Mouse (Mus musculus) bone marrow macrophage, adult 2 months (primary cell): Measurements from ENCODE around the gene Cep104. TPM values are rescaled to one million over a fixed set of nuclear protein-coding genes. Genes with fewer than 3 reads are reported as not detected.

ENCODE experiments used
- H3K27ac ChIP-seq: 2 replicates; pipeline ENCODE4 v1.5.1; 2012; ENCODE audit warnings: low read depth, low read length; ENCODE audit not compliant: insufficient read depth
- H3K4me1 ChIP-seq: 2 replicates; pipeline ENCODE4 v1.6.1; 2012; ENCODE audit warnings: low read length; ENCODE audit not compliant: control insufficient read depth, insufficient read depth
- H3K4me3 ChIP-seq: 2 replicates; pipeline ENCODE4 v1.5.1; 2012; ENCODE audit warnings: mild to moderate bottlenecking, low read length, moderate library complexity; ENCODE audit not compliant: insufficient read depth
- CTCF ChIP-seq: IDR thresholded peaks from 2 replicates; pipeline ENCODE4 v1.5.1; 2012; ENCODE audit warnings: low read depth, mild to moderate bottlenecking, low read length, moderate library complexity
- POLR2A ChIP-seq: IDR thresholded peaks from 2 replicates; pipeline ENCODE4 v1.6.1; 2012; ENCODE audit warnings: mild to moderate bottlenecking, low read depth, low read length, borderline replicate concordance
- polyA plus RNA-seq: library from polyadenylated mRNA; stranded (reverse); fragments of >200 nt; gene quantifications from 2 replicates; pipeline ENCODE4 v1.2.4, GENCODE M21; 2012; ENCODE audit not compliant: missing spikeins, insufficient read depth, insufficient read length

The Cep104 gene
- polyA plus RNA-seq, result 8.8 and 9.3 TPM in 2 replicates

DNA sequence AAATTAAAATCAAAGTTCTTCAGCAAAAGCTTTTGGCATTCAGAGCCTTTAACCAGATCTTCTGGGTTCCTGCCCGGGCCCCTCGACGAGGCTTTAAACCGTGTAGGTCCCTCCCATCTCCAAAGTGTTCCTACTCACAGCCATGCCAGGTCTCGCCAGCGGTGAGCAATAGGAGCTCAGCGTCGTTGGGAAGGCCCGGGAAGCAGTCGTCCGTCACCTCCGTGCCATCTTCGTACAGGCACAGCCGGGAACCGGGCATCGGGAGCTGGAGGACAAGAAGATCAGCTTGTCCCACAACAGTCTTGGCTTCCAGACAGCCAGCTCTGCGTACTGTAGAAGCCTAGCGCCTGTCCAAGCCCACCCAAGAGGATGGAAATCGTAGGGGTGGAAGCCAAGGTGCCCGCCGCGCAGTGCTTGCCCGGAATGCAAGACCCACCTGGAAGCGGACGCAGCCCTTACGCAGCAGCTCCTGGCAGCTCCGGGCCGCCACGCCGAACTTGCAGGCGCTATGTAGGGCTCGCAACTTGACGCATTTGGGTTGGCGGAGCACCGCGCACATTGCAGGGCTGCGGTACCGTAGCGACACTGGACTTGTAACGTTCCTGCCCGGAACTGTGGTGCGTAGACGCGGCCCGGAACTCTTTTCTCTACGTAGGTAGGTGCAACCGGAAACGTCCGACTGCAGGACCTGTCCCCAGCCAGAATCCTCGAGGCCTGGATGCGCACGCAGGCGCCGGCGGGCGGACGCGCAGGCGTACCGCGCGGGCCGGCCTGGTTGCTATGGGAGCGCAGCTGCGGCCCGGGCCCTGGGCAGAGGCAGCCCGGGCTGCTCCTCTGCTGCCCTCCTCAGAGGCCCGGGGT lies at the start of gene Cep104, which contains the start of gene Dffb:
TSS of gene Cep104 (plus strand) at position 764 of the 861 bp plus-strand sequence.
TSS of gene Dffb (minus strand) at position 696 of the 861 bp plus-strand sequence.
- H3K4me1 ChIP-seq, result 0 out of 2 replicates have a peak, but pooled peaks cover 2% of the 10 kb centered on the region
- TF ChIP-seq CTCF, result no peak
- TF ChIP-seq POLR2A, result no peak
- no peak within 1 kb of the TSS for H3K27ac ChIP-seq
- peak within 1 kb of the TSS; percentile 85 for H3K4me3 ChIP-seq

DNA sequence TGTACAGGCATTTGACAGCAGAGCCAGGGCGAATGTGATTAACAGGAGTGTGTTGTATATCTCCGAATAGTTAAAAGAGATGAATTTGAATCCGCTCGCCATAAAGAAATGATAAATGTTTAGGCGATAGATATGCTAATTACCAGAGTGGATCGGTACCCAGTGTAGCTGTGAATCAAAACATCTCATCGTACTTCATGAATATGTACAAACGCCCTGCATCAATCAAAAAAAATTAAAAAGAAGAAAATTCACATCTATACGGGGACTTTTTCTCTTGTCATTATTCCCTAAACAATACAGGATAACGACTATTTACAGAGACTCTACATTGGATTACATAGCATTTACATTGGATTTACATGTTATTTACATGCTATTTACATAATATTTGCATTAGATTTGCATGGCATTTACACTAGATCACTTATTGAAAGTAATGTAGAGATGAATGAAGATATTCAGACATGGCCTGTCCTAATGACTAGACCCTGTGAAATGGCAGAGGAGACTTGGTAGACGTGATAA lies 46.2 kb upstream of the Cep104 start:
- TF ChIP-seq POLR2A, result no peak
- TF ChIP-seq CTCF, result no peak
- no peak overlapping the region for H3K4me3 ChIP-seq
- no peaks in the 10 kb centered on the region for H3K4me1 ChIP-seq
- H3K27ac ChIP-seq, result no peak overlapping the region

DNA sequence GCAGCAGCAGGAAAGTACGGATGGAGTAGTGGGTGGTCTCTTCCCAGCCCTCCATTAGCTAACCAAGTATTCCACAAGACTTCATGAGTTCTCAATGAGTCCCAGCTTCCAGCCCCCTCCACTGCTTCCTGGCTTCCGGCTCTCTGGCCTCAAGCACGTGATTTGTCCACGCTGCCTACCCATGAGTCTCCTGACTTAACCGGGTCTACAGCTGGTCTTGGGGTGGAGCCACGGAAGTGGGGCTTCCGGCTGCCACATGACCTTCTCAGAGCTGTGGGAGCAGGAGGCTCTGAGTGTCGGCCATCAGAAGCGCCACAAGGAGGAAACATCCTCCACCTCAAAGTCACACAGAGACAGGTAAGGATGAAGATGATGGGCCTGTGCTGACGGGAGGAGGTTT lies 45.6 kb upstream of the Cep104 start:
- TF ChIP-seq POLR2A, result no peak
- no peak for TF ChIP-seq CTCF
- no peak overlapping the region for H3K27ac ChIP-seq
- H3K4me1 ChIP-seq, result no peaks in the 10 kb centered on the region
- H3K4me3 ChIP-seq, result no peak overlapping the region

DNA sequence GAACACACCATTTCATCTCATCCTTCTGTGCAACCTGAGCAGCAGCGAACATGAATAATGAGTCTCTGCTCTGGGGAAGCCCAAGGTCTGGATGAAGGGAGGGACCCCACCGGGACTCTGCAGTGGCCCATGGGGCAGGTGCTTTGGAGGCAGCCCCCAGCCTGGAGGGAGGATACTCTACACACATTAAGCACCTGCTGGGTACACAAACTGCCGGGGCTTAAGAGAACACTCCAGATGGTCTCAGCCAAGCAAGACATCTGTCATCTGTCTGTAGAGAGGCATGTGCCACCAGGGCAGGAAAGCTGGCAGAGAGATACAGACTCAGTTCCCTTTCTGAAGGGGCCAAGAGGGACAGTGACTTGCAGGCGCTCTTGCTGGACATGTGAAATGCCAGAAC lies 45.1 kb upstream of the Cep104 start:
- TF ChIP-seq CTCF (no peak), POLR2A (no peak)
- Histone ChIP-seq H3K27ac (no peak overlapping the region), H3K4me3 (no peak overlapping the region), H3K4me1 (no peaks in the 10 kb centered on the region)

DNA sequence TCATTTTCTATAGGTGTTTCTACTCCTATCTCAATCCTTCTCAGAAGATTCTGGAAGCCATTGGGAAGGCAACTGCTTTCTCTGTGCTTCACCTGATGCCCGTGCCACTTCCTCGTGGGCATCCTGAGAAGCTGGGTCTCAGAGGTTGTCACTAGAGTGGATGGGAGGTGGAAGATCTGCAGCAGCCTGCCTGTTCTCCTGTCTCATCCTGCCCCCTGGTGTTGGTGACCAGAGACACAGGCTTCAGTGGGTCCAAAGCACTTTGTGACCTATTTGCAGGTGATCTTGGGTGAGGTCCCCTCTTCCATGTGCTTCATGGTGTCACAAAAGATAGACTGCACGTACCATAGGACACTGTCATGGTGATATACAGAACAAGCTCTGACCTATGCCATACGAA lies 31.8 kb upstream of the Cep104 start:
- H3K4me3 ChIP-seq, result no peak overlapping the region
- TF ChIP-seq CTCF (no peak), POLR2A (no peak)
- H3K27ac ChIP-seq, result no peak overlapping the region
- H3K4me1 ChIP-seq, result no peaks in the 10 kb centered on the region

DNA sequence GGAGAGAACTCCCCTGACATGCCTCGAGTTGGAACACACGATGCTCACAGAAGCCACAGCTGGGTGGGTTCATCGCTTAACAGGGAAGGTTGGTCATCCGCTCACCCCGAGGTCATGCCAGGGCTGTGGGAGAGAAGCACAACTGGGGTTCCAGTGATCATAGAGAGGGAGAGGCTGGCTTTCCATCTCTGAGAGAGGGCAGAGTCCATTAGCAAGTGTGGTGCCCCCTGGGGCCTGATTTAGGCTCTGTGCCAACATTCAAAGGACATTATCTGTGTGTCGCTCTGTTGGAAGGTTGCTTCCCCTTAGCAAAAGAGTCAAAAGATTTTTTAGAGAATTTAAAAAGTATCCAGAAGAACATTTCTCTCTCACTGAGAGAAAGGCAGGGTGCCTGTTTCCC lies 30.7 kb upstream of the Cep104 start:
- H3K27ac ChIP-seq, result no peak overlapping the region
- H3K4me1 ChIP-seq, result no peaks in the 10 kb centered on the region
- H3K4me3 ChIP-seq, result no peak overlapping the region
- TF ChIP-seq POLR2A (no peak), CTCF (no peak)

DNA sequence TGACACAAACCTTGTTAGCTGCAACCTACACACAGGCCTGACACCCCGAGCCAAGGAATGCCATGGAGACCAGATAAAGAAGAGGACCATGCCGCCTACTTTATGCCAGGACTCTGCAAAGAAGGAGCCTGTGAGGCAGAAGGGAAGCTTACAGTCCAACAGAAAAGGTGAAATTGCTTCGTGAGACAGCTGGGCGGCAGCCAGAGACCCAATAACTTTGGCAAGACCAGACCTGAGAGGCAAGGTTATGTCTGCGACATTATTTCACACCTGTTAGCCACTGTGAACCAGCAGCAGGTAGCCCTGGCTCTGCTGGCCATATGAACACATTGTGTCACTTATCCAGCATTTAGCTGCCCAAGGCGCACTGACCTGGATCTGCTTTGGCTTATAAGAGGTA lies 29.3 kb upstream of the Cep104 start:
- Histone ChIP-seq H3K4me1 (no peaks in the 10 kb centered on the region), H3K27ac (no peak overlapping the region), H3K4me3 (no peak overlapping the region)
- TF ChIP-seq POLR2A (no peak), CTCF (no peak)

DNA sequence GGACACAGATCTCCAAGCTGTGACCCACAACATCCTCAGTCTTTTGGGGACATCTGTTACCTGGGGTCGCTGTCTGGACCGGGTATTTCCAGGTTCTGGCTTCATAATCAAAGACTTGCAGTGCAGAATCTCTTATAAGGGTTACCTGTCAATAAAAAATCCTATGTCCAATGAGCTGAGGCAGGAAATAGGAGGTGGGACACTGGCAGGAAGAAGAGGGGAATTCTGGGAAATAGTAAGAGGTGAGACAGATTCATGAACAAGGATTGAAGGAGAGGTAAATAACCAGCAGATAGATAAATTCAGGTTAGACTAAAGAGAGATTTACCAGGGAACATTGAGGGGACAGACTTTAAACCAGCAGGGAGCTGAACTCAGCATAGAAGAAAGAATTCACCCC lies 24.6 kb upstream of the Cep104 start:
- TF ChIP-seq CTCF (no peak), POLR2A (no peak)
- H3K4me1 ChIP-seq, result no peaks in the 10 kb centered on the region
- no peak overlapping the region for H3K4me3 ChIP-seq
- no peak overlapping the region for H3K27ac ChIP-seq

DNA sequence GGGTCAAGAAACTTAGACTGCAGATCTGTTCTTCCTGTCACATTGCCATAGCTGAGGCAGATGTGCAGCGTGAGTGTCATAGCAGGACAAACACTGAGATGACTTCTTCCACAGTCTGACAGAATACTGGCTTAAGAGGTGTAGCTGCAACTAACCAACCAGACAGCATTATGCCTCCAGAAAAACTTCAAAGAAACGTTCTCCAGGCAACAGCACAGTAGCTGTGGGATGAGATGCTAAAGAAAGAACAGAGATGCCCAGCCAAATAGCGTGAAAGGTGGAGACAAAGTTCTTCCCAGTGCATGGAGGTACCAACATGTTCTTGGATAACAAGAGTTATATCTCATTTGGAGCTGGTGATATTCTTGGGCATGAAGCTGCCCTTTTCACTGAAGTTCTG lies 23.8 kb upstream of the Cep104 start:
- Histone ChIP-seq H3K4me1 (no peaks in the 10 kb centered on the region), H3K4me3 (no peak overlapping the region), H3K27ac (no peak overlapping the region)
- TF ChIP-seq POLR2A (no peak), CTCF (no peak)

DNA sequence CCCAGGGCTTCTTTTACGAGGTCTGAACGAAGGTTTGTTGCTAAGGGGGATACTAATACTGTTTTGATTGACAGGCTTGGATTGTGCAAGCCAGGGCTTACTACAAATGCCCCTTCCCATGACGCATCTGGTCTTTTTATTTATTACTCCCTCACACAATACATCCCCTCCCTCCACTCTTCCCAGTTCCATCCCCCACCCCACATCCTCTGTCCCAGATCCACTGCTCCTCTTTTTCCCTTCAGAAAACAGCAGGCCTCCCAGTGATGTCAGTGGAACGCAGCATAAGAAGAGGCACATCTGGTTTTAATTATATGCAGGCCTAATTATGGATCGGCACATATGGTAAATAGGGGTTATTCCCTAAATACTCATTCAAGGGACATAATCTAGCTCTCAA lies 23.3 kb upstream of the Cep104 start:
- H3K4me3 ChIP-seq, result no peak overlapping the region
- no peak overlapping the region for H3K27ac ChIP-seq
- TF ChIP-seq CTCF (no peak), POLR2A (no peak)
- no peaks in the 10 kb centered on the region for H3K4me1 ChIP-seq
